Mouse (Mus musculus) brain, embryonic 14.5 days (tissue): ENCODE results near the gene Tcap.

Source experiments
- CTCF ChIP-seq: fragments of 200-500 bp; IDR thresholded peaks from 2 replicates; pipeline ENCODE4 v1.5.1; 2012; ENCODE audit warnings: inconsistent platforms, mild to moderate bottlenecking, moderate library complexity, borderline replicate concordance; ENCODE audit not compliant: insufficient read depth, insufficient read length; ENCODE audit errors: extremely low read depth
- POLR2A ChIP-seq: fragments of 200-500 bp; IDR thresholded peaks from 2 replicates; pipeline ENCODE4 v1.6.1; 2012; ENCODE audit warnings: mild to moderate bottlenecking, inconsistent platforms, borderline replicate concordance; ENCODE audit not compliant: poor library complexity, insufficient read depth, insufficient read length, severe bottlenecking; ENCODE audit errors: extremely low read depth

DNA sequence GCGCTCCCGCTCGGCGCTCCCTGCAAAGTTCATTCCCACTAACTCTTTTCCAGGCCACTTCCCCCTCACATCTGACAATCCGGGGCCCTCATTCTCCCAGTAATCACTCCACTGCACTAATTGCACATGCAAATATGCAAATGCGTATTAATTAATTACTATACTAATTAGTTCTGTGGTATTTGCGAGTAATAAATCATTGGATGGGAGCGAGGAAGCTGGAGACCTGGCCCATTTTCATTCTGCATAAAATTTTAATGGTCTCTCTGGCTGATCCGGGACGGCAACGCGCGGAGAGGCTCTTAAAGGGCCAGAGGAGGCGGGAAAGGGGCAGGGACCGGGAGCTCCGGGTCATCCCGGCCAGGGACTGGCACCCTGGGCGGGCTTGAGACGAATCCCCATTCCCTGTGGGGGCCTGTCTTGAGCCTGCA, 44.5 kb upstream of the Tcap start:
- no peak for TF ChIP-seq POLR2A
- no peak for TF ChIP-seq CTCF
